Mouse (Mus musculus) kidney, postnatal 4 days (tissue): ENCODE measurements at regions not wholly inside any gene's neighbourhood (a gene's known extent, or its start where the extent isn't known, plus 50 kb on each side); places are given as distances from the start of the nearest gene placed in this dataset.
A peak's percentile ranks its signal among the peaks of the same experiment; 100 is the strongest.

ENCODE experiments used
- DNase-seq, 2 experiments: peaks; one replicate each; pipeline ENCODE4 v3.0.0; 2021; ENCODE audit warnings: mixed read lengths in 2 of 2

GRCm38 (mm10) chr14:48005092-48005928 lies 115.3 kb upstream of the Peli2 start:
- no peak for DNase-seq

GRCm38 (mm10) chr14:48005929-48006309 lies 114.7 kb upstream of the Peli2 start:
- peak in 1 of 2 experiments; percentile 26 for DNase-seq

- no peak for DNase-seq
These were observed 108.0 kb upstream of the Peli2 start for GRCm38 (mm10) chr14:48012361-48013215.

GRCm38 (mm10) chr14:48013431-48013830 lies 107.2 kb upstream of the Peli2 start:
- no peak for DNase-seq

GRCm38 (mm10) chr14:48014776-48015175 lies 105.8 kb upstream of the Peli2 start:
- DNase-seq: no peak

- DNase-seq: no peak
These were observed 102.7 kb upstream of the Peli2 start for GRCm38 (mm10) chr14:48017971-48018370.

- no peak for DNase-seq
These were observed 101.3 kb upstream of the Peli2 start for GRCm38 (mm10) chr14:48019331-48019730.

GRCm38 (mm10) chr14:48022271-48022670 lies 98.4 kb upstream of the Peli2 start:
- DNase-seq: no peak

- DNase-seq: no peak
These were observed 96.5 kb upstream of the Peli2 start for GRCm38 (mm10) chr14:48024051-48024693.

- no peak for DNase-seq
These were observed 81.3 kb upstream of the Peli2 start for GRCm38 (mm10) chr14:48039286-48039790.

GRCm38 (mm10) chr14:48046094-48046493 lies 74.5 kb upstream of the Peli2 start:
- no peak for DNase-seq

- DNase-seq: no peak
These were observed 73.8 kb upstream of the Peli2 start for GRCm38 (mm10) chr14:48046831-48047230.

GRCm38 (mm10) chr14:48049698-48050459 lies 70.7 kb upstream of the Peli2 start:
- peak; percentile 15 to 30 for DNase-seq

- no peak for DNase-seq
These were observed 70.2 kb upstream of the Peli2 start for GRCm38 (mm10) chr14:48050460-48050760.

GRCm38 (mm10) chr14:48051971-48052370 lies 68.7 kb upstream of the Peli2 start:
- DNase-seq: no peak

GRCm38 (mm10) chr14:48052405-48052804 lies 68.2 kb upstream of the Peli2 start:
- no peak for DNase-seq

GRCm38 (mm10) chr14:48053151-48053550 lies 67.5 kb upstream of the Peli2 start:
- DNase-seq: no peak

GRCm38 (mm10) chr14:48054719-48055118 lies 65.9 kb upstream of the Peli2 start:
- peak in 1 of 2 experiments; percentile 10 for DNase-seq

- DNase-seq: no peak
These were observed 64.8 kb upstream of the Peli2 start for GRCm38 (mm10) chr14:48055861-48056260.

- DNase-seq: no peak
These were observed 62.3 kb upstream of the Peli2 start for GRCm38 (mm10) chr14:48058234-48058868.

GRCm38 (mm10) chr14:48059664-48060455 lies 60.8 kb upstream of the Peli2 start:
- DNase-seq: no peak
